Mouse (Mus musculus) layer of hippocampus, postnatal 10 days (tissue): ENCODE data around the gene Naxe. TPM values are rescaled to one million over a fixed set of nuclear protein-coding genes. Genes with fewer than 3 reads are reported as not detected.
A peak's percentile ranks its signal among the peaks of the same experiment; 100 is the strongest.

Experiments
- DNase-seq, 2 experiments: peaks; one replicate each; pipeline ENCODE4 v3.0.0; 2021; ENCODE audit warnings: low spot score in 2 of 2
- long read RNA-seq: library from polyadenylated mRNA; stranded (forward); transcript quantifications from one replicate; pipeline ENCODE4 v2.0.0, GENCODE M21; 2023
- total RNA-seq, 2 experiments: library from RNA; stranded (reverse); gene quantifications; 2 replicates each; pipeline ENCODE4 v1.2.3; 2021

Gene Naxe
- 10 to 100 TPM; 68.4 to 70.1 TPM for total RNA-seq
- long read RNA-seq, transcript Naxe-201 (6 exons, 908 nt), result major isoform, 86 of 125 reads
- long read RNA-seq, partial matches to known transcripts, result 20 of 125 reads
- long read RNA-seq, other reads (novel, unspliced or antisense), result 19 of 125 reads

- peak; percentile 77 to 87 for DNase-seq
These were observed at the start of gene Naxe for GRCm38 (mm10) chr3:88057902-88058696. Naxe (minus strand) TSS chr3:88058495.

- DNase-seq, result no peak
These were observed 47.8 kb upstream of the Naxe start for GRCm38 (mm10) chr3:88106126-88106525.

- no peak for DNase-seq
These were observed 44.3 kb upstream of the Naxe start for GRCm38 (mm10) chr3:88102611-88103010.

GRCm38 (mm10) chr3:88102196-88102595 is 43.9 kb upstream of the Naxe start:
- DNase-seq, result no peak

GRCm38 (mm10) chr3:88101736-88102135 is 43.4 kb upstream of the Naxe start:
- DNase-seq, result no peak

- DNase-seq, result peak in 1 of 2 experiments; percentile 28
These were observed 42.0 kb upstream of the Naxe start for GRCm38 (mm10) chr3:88100251-88100650.

- no peak for DNase-seq
These were observed 39.4 kb upstream of the Naxe start for GRCm38 (mm10) chr3:88097666-88098065.

GRCm38 (mm10) chr3:88094126-88094525 is 35.8 kb upstream of the Naxe start:
- DNase-seq, result no peak

GRCm38 (mm10) chr3:88090616-88091015 is 32.3 kb upstream of the Naxe start:
- DNase-seq, result no peak

- DNase-seq, result no peak
These were observed 31.8 kb upstream of the Naxe start for GRCm38 (mm10) chr3:88090106-88090505.

- no peak for DNase-seq
These were observed 29.4 kb upstream of the Naxe start for GRCm38 (mm10) chr3:88087688-88088087.

GRCm38 (mm10) chr3:88085459-88085858 is 27.2 kb upstream of the Naxe start:
- no peak for DNase-seq

- DNase-seq, result no peak
These were observed 25.7 kb upstream of the Naxe start for GRCm38 (mm10) chr3:88084001-88084400.

GRCm38 (mm10) chr3:88082663-88083062 is 24.4 kb upstream of the Naxe start:
- DNase-seq, result no peak

- no peak for DNase-seq
These were observed 23.9 kb upstream of the Naxe start for GRCm38 (mm10) chr3:88082224-88082618.

GRCm38 (mm10) chr3:88081345-88082223 is 23.3 kb upstream of the Naxe start, which contains the start of gene Iqgap3:
Iqgap3 (plus strand) TSS chr3:88081971.
- peak; percentile 86 to 89 for DNase-seq

- DNase-seq, result no peak
These were observed 19.9 kb upstream of the Naxe start, which contains the start of gene Ttc24 for GRCm38 (mm10) chr3:88078204-88078603. Ttc24 (minus strand) TSS chr3:88078304.

GRCm38 (mm10) chr3:88077441-88077840 is 19.1 kb upstream of the Naxe start:
- DNase-seq, result no peak

- no peak for DNase-seq
These were observed 16.5 kb upstream of the Naxe start for GRCm38 (mm10) chr3:88074766-88075165.

- DNase-seq, result no peak
These were observed 16.1 kb upstream of the Naxe start for GRCm38 (mm10) chr3:88074351-88074750.

GRCm38 (mm10) chr3:88073631-88074030 is 15.3 kb upstream of the Naxe start:
- DNase-seq, result no peak

GRCm38 (mm10) chr3:88071783-88072182 is 13.5 kb upstream of the Naxe start:
- DNase-seq, result peak; percentile 95 to 96
